Mouse (Mus musculus) brown adipose tissue, adult 24 weeks (tissue): ENCODE results near the gene Tescl. TPM values are rescaled to one million over a fixed set of nuclear protein-coding genes. Genes with fewer than 3 reads are reported as not detected.

Experiments used
- H3K27ac ChIP-seq: fragments of 200-500 bp; replicated peaks from 2 replicates; pipeline ENCODE4 v1.5.1; 2012; ENCODE audit warnings: low read depth, mild to moderate bottlenecking, low read length
- H3K4me1 ChIP-seq: fragments of 200-500 bp; 2 replicates; pipeline ENCODE4 v1.6.1; 2012; ENCODE audit warnings: low read length, mixed read lengths; ENCODE audit not compliant: control insufficient read depth, insufficient read depth, insufficient read length
- H3K4me3 ChIP-seq: fragments of 200-500 bp; 2 replicates; pipeline ENCODE4 v1.5.1; 2012; ENCODE audit warnings: low read depth, mild to moderate bottlenecking, low read length, moderate library complexity; ENCODE audit not compliant: insufficient read depth
- polyA plus RNA-seq: library from polyadenylated mRNA; stranded (reverse); fragments of >200 nt; gene quantifications from 2 replicates; pipeline ENCODE4 v1.2.4, GENCODE M21; 2012; ENCODE audit not compliant: missing spikeins, insufficient read depth, insufficient read length

Tescl gene
- not detected in 2 replicates for polyA plus RNA-seq

- no peak within 1 kb of the TSS for H3K27ac ChIP-seq
These were observed at the start of gene Tescl for GRCm38 (mm10) chr7:24333304-24333986. TSS of gene Tescl (minus strand) at chr7:24333936.

GRCm38 (mm10) chr7:24382730-24383372, 49.1 kb upstream of the Tescl start:
- no peaks in the 10 kb centered on the region for H3K4me1 ChIP-seq
- no peak overlapping the region for H3K27ac ChIP-seq
- H3K4me3 ChIP-seq = no peak overlapping the region

More at GRCm38 (mm10) chr7:24333304-24333986, at the start of gene Tescl:
- H3K4me3 ChIP-seq = no peak within 1 kb of the TSS
- H3K4me1 ChIP-seq = no peaks in the 10 kb centered on the region

- Histone ChIP-seq H3K4me1 (no peaks in the 10 kb centered on the region; the same call in 1 of the 2 replicates), H3K27ac (no peak overlapping the region), H3K4me3 (no peak overlapping the region)
These were observed 46.6 kb upstream of the Tescl start for GRCm38 (mm10) chr7:24380370-24380769.

- H3K4me3 ChIP-seq = no peak overlapping the region
- no peak overlapping the region for H3K27ac ChIP-seq
- no peaks in the 10 kb centered on the region; the same call in 1 of the 2 replicates for H3K4me1 ChIP-seq
These were observed 46.2 kb upstream of the Tescl start for GRCm38 (mm10) chr7:24379934-24380333.

GRCm38 (mm10) chr7:24378049-24378701, 44.4 kb upstream of the Tescl start:
- peaks cover 8% of the 10 kb centered on the region for H3K4me1 ChIP-seq
- H3K4me3 ChIP-seq = no peak overlapping the region
- H3K27ac ChIP-seq = no peak overlapping the region

GRCm38 (mm10) chr7:24377091-24377865, 43.5 kb upstream of the Tescl start:
- 0 out of 2 replicates have a peak overlapping the region, but pooled peaks have one; percentile 8 for H3K4me3 ChIP-seq
- H3K27ac ChIP-seq = no peak overlapping the region
- peaks cover 15% of the 10 kb centered on the region for H3K4me1 ChIP-seq

GRCm38 (mm10) chr7:24376456-24376855, 42.7 kb upstream of the Tescl start:
- H3K27ac ChIP-seq = no peak overlapping the region
- peaks cover 16% of the 10 kb centered on the region for H3K4me1 ChIP-seq
- no peak overlapping the region for H3K4me3 ChIP-seq

- Histone ChIP-seq H3K4me3 (no peak overlapping the region), H3K27ac (peak overlapping the region; percentile 39), H3K4me1 (peaks cover 16% of the 10 kb centered on the region)
These were observed 40.0 kb upstream of the Tescl start for GRCm38 (mm10) chr7:24373538-24374379.

GRCm38 (mm10) chr7:24372786-24373185, 39.0 kb upstream of the Tescl start:
- Histone ChIP-seq H3K4me3 (no peak overlapping the region), H3K27ac (peak overlapping the region; percentile 30)

GRCm38 (mm10) chr7:24372300-24372699, 38.6 kb upstream of the Tescl start:
- no peak overlapping the region for H3K4me3 ChIP-seq
- H3K27ac ChIP-seq = peak overlapping the region; percentile 30
- peaks cover 17% of the 10 kb centered on the region for H3K4me1 ChIP-seq

More at GRCm38 (mm10) chr7:24372786-24373185, 39.0 kb upstream of the Tescl start:
- H3K4me1 ChIP-seq = peaks cover 16% of the 10 kb centered on the region

GRCm38 (mm10) chr7:24371809-24372145, 38.0 kb upstream of the Tescl start:
- Histone ChIP-seq H3K4me1 (peaks cover 20% of the 10 kb centered on the region), H3K27ac (0 out of 2 replicates have a peak overlapping the region, but pooled peaks have one; percentile 30), H3K4me3 (0 out of 2 replicates have a peak overlapping the region, but pooled peaks have one; percentile 26)

- Histone ChIP-seq H3K27ac (0 out of 2 replicates have a peak overlapping the region, but pooled peaks have one; percentile 30), H3K4me3 (peak overlapping the region; percentile 26), H3K4me1 (peaks cover 24% of the 10 kb centered on the region)
These were observed 37.5 kb upstream of the Tescl start for GRCm38 (mm10) chr7:24371012-24371808.

GRCm38 (mm10) chr7:24369731-24370541, 36.2 kb upstream of the Tescl start, which contains the start of gene Kcnn4:
TSS of gene Kcnn4 (plus strand) at chr7:24370263.
- peaks cover 27% of the 10 kb centered on the region for H3K4me1 ChIP-seq
- H3K4me3 ChIP-seq = peak within 1 kb of the TSS; percentile 35
- no peak within 1 kb of the TSS for H3K27ac ChIP-seq
